In the genomic region with DNA sequence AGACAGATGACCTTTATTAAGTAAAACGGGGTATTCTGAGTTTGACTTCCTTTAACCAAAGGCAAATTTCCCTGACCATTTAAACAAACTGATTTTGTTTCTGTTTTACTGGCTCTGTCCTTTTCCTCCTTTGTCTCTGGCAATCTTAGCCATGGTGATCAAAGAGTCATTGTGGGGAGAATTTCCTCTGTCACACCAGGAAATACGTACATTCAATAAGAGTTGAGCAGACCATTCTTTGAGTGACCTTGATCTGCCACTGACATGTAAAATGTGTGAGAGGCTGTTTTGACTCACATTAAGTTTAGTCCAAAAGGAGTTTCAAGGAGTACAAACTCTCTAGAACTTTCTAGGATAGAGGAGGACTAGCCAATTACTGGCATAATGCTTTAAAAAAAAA, we compare ENCODE assay signal across 21 mouse cellular contexts.
DNase-seq lines count a peak whose midpoint lies in the region; ATAC-seq and TF ChIP-seq lines count a peak whose summit lies in the region.
"Had no signal": no experiment of that assay in that cellular context is flagged by ENCODE, and none has a peak within 500 bp of the region (broad histone marks: within the 10 kb centered on the region; RNA-seq: fewer than 3 reads in every experiment).

No protein-coding gene starts in this region.

- peak overlapping the region; percentile 39; the same call in 1 of the 2 replicates for H3K27ac ChIP-seq in heart, postnatal 0 days (ENCODE audit: low read depth)
- H3K27ac ChIP-seq in lung, embryonic 14.5 days (ENCODE audit: low read depth), result no peak overlapping the region
- H3K27ac ChIP-seq in embryonic facial prominence, embryonic 14.5 days (replicated peaks; ENCODE audit: low read depth, low read length), result 0 out of 2 replicates have a peak overlapping the region, but pooled peaks have one; percentile 44
- H3K27ac ChIP-seq: embryonic facial prominence, embryonic 12.5 days; forebrain, embryonic 13.5 days; hindbrain, embryonic 13.5 days; hindbrain, postnatal 0 days had no signal

- no peak for TF ChIP-seq EP300 in heart, postnatal 0 days (IDR thresholded peaks at IDR 0.05; ENCODE audit: low read depth)

- H3K4me3 ChIP-seq in heart, postnatal 0 days (ENCODE audit: low read depth, low read length), result no peak overlapping the region
- no peak overlapping the region for H3K4me3 ChIP-seq in lung, embryonic 14.5 days (ENCODE audit: low read depth, low read length)
- H3K4me3 ChIP-seq in lung, adult 2 months (replicated peaks; ENCODE audit: extremely low read depth, low read depth, low read length), result no peak overlapping the region
- no peak overlapping the region for H3K4me3 ChIP-seq in embryonic facial prominence, embryonic 14.5 days (ENCODE audit: low read depth, low read length)
- H3K4me3 ChIP-seq: embryonic facial prominence, embryonic 12.5 days; forebrain, embryonic 13.5 days; heart, embryonic 13.5 days; hindbrain, embryonic 13.5 days had no signal

- ATAC-seq in heart, postnatal 0 days (ENCODE audit: insufficient read depth, low read depth), result no peak
- no peak for ATAC-seq in lung, embryonic 14.5 days (ENCODE audit: insufficient read depth)
- no peak for ATAC-seq in embryonic facial prominence, embryonic 14.5 days (ENCODE audit: low read depth)
- ATAC-seq: forebrain, postnatal 0 days; hindbrain, postnatal 0 days; Patski had no signal

- TF ChIP-seq POLR2A in lung, adult 2 months (IDR thresholded peaks at IDR 0.05; ENCODE audit: borderline replicate concordance, extremely low read depth, low read depth, low read length), result no peak

- no peaks in the 10 kb centered on the region for H3K27me3 ChIP-seq in heart, postnatal 0 days (ENCODE audit: control insufficient read depth, insufficient read depth, low read length)
- H3K27me3 ChIP-seq in lung, embryonic 14.5 days (ENCODE audit: insufficient read depth, low read length), result no peaks in the 10 kb centered on the region; the same call in 1 of the 2 replicates
- no peaks in the 10 kb centered on the region for H3K27me3 ChIP-seq in embryonic facial prominence, embryonic 14.5 days (replicated peaks; ENCODE audit: control insufficient read depth, insufficient read depth, low read length)
- H3K27me3 ChIP-seq: CH12.LX; embryonic facial prominence, embryonic 12.5 days; forebrain, embryonic 13.5 days; heart, embryonic 13.5 days; hindbrain, embryonic 13.5 days; Patski had no signal

- no peak for TF ChIP-seq CTCF in heart, postnatal 0 days (IDR thresholded peaks at IDR 0.05; ENCODE audit: low read depth)
- TF ChIP-seq CTCF in lung, embryonic 14.5 days (IDR thresholded peaks at IDR 0.05; ENCODE audit: low read depth), result no peak
- no peak for TF ChIP-seq CTCF in lung, adult 2 months (IDR thresholded peaks at IDR 0.05; ENCODE audit: insufficient read depth, low read length)

- H3K9ac ChIP-seq in heart, postnatal 0 days (replicated peaks; ENCODE audit: low read depth, low read length), result no peak overlapping the region
- no peak overlapping the region for H3K9ac ChIP-seq in lung, embryonic 14.5 days
- H3K9ac ChIP-seq in embryonic facial prominence, embryonic 14.5 days (ENCODE audit: low read depth, low read length), result no peak overlapping the region
- H3K9ac ChIP-seq: embryonic facial prominence, embryonic 12.5 days; forebrain, embryonic 13.5 days; forebrain, postnatal 0 days; heart, embryonic 13.5 days; hindbrain, embryonic 13.5 days had no signal

- 56% methylated on average over 2 of the region's 2 CpGs for WGBS in heart, postnatal 0 days
- WGBS in lung, embryonic 14.5 days, result 24% methylated on average over 2 of the region's 2 CpGs
- 30% methylated on average over 2 of the region's 2 CpGs for WGBS in lung, adult 2 months
- WGBS in embryonic facial prominence, embryonic 14.5 days, result 52% methylated on average over 2 of the region's 2 CpGs

- DNase-seq in heart, postnatal 0 days (ENCODE audit: low spot score), result no peak
- DNase-seq in heart, adult 9 months (ENCODE audit: low spot score in 2 of 2), result no peak
- DNase-seq in lung, embryonic 14.5 days, result peak; percentile 35
- no peak for DNase-seq in lung, adult 2 months
- DNase-seq in lung, postnatal 36 days, result peak; percentile 19
- DNase-seq in lung, postnatal 4 days, result no peak
- no peak for DNase-seq in embryonic facial prominence, embryonic 14.5 days (ENCODE audit: low spot score)
- DNase-seq in embryo, embryonic 9.5 days (ENCODE audit: extremely low spot score), result no peak
- DNase-seq: adrenal gland, adult 2 months; adrenal gland, postnatal 25 days; cerebellum, adult 2 months; cerebellum, postnatal 10 days; gastrocnemius, postnatal 14 days had no signal

- H3K9me3 ChIP-seq in heart, postnatal 0 days (replicated peaks; ENCODE audit: control insufficient read depth, low read length), result no peaks in the 10 kb centered on the region
- H3K9me3 ChIP-seq in lung, embryonic 14.5 days (ENCODE audit: low read depth, low read length), result no peaks in the 10 kb centered on the region
- no peaks in the 10 kb centered on the region for H3K9me3 ChIP-seq in embryonic facial prominence, embryonic 14.5 days (ENCODE audit: control insufficient read depth, low read length)
- H3K9me3 ChIP-seq: embryonic facial prominence, embryonic 12.5 days; forebrain, embryonic 13.5 days; heart, embryonic 13.5 days; hindbrain, embryonic 13.5 days had no signal

- peaks cover 14% of the 10 kb centered on the region; the same call in 1 of the 2 replicates for H3K4me1 ChIP-seq in heart, postnatal 0 days (ENCODE audit: control insufficient read depth, insufficient read depth)
- no peaks in the 10 kb centered on the region; the same call in 1 of the 2 replicates for H3K4me1 ChIP-seq in lung, embryonic 14.5 days (ENCODE audit: insufficient read depth)
- H3K4me1 ChIP-seq in lung, adult 2 months (ENCODE audit: control insufficient read depth, insufficient read depth, low read length), result no peaks in the 10 kb centered on the region; the same call in 1 of the 2 replicates
- peaks cover 10% of the 10 kb centered on the region for H3K4me1 ChIP-seq in embryonic facial prominence, embryonic 14.5 days (ENCODE audit: control insufficient read depth, insufficient read depth, low read length)
- H3K4me1 ChIP-seq: embryonic facial prominence, embryonic 12.5 days had no signal

- no peaks in the 10 kb centered on the region for H3K36me3 ChIP-seq in heart, postnatal 0 days (replicated peaks; ENCODE audit: control insufficient read depth, insufficient read depth, low read length)
- no peaks in the 10 kb centered on the region for H3K36me3 ChIP-seq in lung, embryonic 14.5 days (ENCODE audit: insufficient read depth)
- H3K36me3 ChIP-seq in embryonic facial prominence, embryonic 14.5 days (ENCODE audit: control insufficient read depth, insufficient read depth, low read length), result no peaks in the 10 kb centered on the region
- H3K36me3 ChIP-seq: embryonic facial prominence, embryonic 12.5 days; heart, embryonic 13.5 days; hindbrain, embryonic 13.5 days had no signal

- no peak overlapping the region for H3K4me2 ChIP-seq in heart, postnatal 0 days (ENCODE audit: low read depth, low read length)
- H3K4me2 ChIP-seq in lung, embryonic 14.5 days, result no peak overlapping the region
- H3K4me2 ChIP-seq in embryonic facial prominence, embryonic 14.5 days (ENCODE audit: low read depth, low read length), result no peak overlapping the region
- H3K4me2 ChIP-seq: embryonic facial prominence, embryonic 12.5 days; forebrain, embryonic 13.5 days; hindbrain, embryonic 13.5 days had no signal

Comparison
In these comparisons a context has a peak if more than half of its experiments do, and no peak if none do; other contexts are left out.
1. DNase-seq: peak in lung, embryonic 14.5 days (single experiment) and lung, postnatal 36 days (single experiment); none in heart, postnatal 0 days (single experiment), heart, adult 9 months (0 of 2), lung, adult 2 months (single experiment), lung, postnatal 4 days (0 of 2), embryonic facial prominence, embryonic 14.5 days (single experiment) and embryo, embryonic 9.5 days (single experiment).